ENCODE assay signal across 8 mouse cellular contexts in the genomic region with DNA sequence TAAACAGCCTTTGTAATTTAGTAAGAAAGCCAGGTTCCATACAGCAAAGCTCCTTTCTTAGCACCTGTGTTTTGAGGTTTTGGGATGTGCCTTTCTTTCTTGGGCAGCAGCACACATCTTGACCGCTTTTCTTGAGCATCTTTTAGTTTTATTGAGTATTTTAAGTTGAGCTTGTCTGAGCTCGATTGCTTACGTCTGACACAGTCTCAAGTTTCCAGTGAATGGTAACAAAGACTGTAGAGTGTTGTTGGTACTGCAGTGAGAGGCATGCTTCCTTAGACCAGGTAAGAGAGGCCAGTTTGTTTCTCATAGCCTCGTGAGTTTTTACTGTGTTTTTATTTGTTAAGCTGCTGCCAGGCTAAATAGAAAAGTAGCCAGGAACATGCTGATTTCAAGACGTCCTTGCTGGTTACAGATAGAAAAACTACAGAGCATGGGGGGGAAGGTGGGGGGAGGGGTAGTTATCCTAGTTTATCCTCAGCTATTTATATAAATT.
A peak's percentile ranks its signal among the peaks of the same experiment; 100 is the strongest.
DNase-seq lines count a peak whose midpoint lies in the region; ATAC-seq and TF ChIP-seq lines count a peak whose summit lies in the region.

No protein-coding gene starts in this region.

- no peak overlapping the region; the same call in 1 of the 2 replicates for H3K27ac ChIP-seq in heart, embryonic 12.5 days (ENCODE audit: poor library complexity, severe bottlenecking)
- 0 out of 2 replicates have a peak overlapping the region, but pooled peaks have one; percentile 31 for H3K27ac ChIP-seq in kidney, postnatal 0 days

- H3K9me3 ChIP-seq in heart, embryonic 12.5 days (replicated peaks) = no peaks in the 10 kb centered on the region
- H3K9me3 ChIP-seq in kidney, postnatal 0 days (replicated peaks; ENCODE audit: low read length) = no peaks in the 10 kb centered on the region

- no peak for TF ChIP-seq CTCF in kidney, postnatal 0 days (IDR thresholded peaks at IDR 0.05; ENCODE audit: low read depth)

- peaks cover 4% of the 10 kb centered on the region; the same call in 1 of the 2 replicates for H3K4me1 ChIP-seq in heart, embryonic 12.5 days (replicated peaks)
- H3K4me1 ChIP-seq in kidney, postnatal 0 days (replicated peaks; ENCODE audit: insufficient read depth, low read length) = no peaks in the 10 kb centered on the region

- peak overlapping the region; percentile 47 for H3K4me3 ChIP-seq in heart, embryonic 12.5 days
- peak overlapping the region; percentile 42 for H3K4me3 ChIP-seq in kidney, postnatal 0 days (replicated peaks; ENCODE audit: low read depth, low read length)

- H3K27me3 ChIP-seq in heart, embryonic 12.5 days (replicated peaks) = no peaks in the 10 kb centered on the region
- H3K27me3 ChIP-seq in kidney, postnatal 0 days (ENCODE audit: insufficient read depth, low read length) = no peaks in the 10 kb centered on the region

- WGBS in heart, embryonic 12.5 days = 2% methylated on average over 5 of the region's 5 CpGs
- 4% methylated on average over 5 of the region's 5 CpGs for WGBS in kidney, postnatal 0 days

- DNase-seq in adrenal gland, postnatal 14 days = peak; percentile 39
- DNase-seq in adrenal gland, adult 18-20 months (ENCODE audit: low spot score in 2 of 2) = no peak
- DNase-seq in 416B (ENCODE audit: low read depth) = peak; percentile 87
- peak; percentile 88 for DNase-seq in embryo, embryonic 10 days (ENCODE audit: low spot score)
- DNase-seq in kidney, postnatal 0 days (ENCODE audit: low spot score) = peak; percentile 88
- DNase-seq in testis, postnatal 10 days (ENCODE audit: low spot score) = peak; percentile 45

- peak; percentile 69; the same call in 1 of the 2 replicates for ATAC-seq in heart, embryonic 12.5 days (ENCODE audit: insufficient number of reproducible peaks, low FRiP score)
- 0 out of 2 replicates have a peak, but pooled peaks have one; percentile 74 for ATAC-seq in kidney, postnatal 0 days (replicated peaks; ENCODE audit: low FRiP score, low read depth)
- ATAC-seq in megakaryocyte progenitor cell, adult 5-6 weeks (replicated peaks; ENCODE audit: poor library complexity) = peak; percentile 79

- H3K36me3 ChIP-seq in heart, embryonic 12.5 days = no peaks in the 10 kb centered on the region
- no peaks in the 10 kb centered on the region for H3K36me3 ChIP-seq in kidney, postnatal 0 days (ENCODE audit: insufficient read depth, low read length)

- peak overlapping the region; percentile 55 for H3K9ac ChIP-seq in heart, embryonic 12.5 days
- H3K9ac ChIP-seq in kidney, postnatal 0 days (ENCODE audit: low read depth, low read length) = no peak overlapping the region

- H3K4me2 ChIP-seq in heart, embryonic 12.5 days = peak overlapping the region; percentile 59
- peak overlapping the region; percentile 74 for H3K4me2 ChIP-seq in kidney, postnatal 0 days (ENCODE audit: low read length)

Comparison
In these comparisons a context has a peak if more than half of its experiments do, and no peak if none do; other contexts are left out.
1. DNase-seq: peak in adrenal gland, postnatal 14 days (single experiment), 416B (single experiment), embryo, embryonic 10 days (single experiment), kidney, postnatal 0 days (single experiment) and testis, postnatal 10 days (single experiment); none in adrenal gland, adult 18-20 months (0 of 2).
2. Peak in every context shown above with its lines, with median percentiles within 50 percentile points of each other: ATAC-seq.